17 mouse cellular contexts compared by ENCODE assay signal in the genomic region with DNA sequence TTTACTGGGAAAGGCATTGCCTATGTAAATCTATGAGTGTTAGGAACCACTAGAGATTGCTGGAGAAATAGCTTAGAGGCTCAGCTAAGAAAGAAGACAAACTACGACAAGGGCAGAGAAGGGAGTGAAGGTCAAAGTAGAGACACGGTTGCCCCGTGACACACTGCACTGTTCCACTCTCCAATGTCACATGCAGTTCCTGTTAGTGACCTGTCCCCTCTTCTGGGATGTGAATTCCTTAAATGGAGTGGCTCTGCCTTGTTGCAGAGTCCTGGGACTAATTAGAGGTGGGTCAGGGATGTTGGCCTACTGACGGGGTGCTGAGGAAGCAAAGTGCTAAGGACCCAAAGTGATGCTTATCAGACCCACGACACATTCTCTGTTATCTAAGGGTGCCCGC. TPM values are rescaled to one million over a fixed set of nuclear protein-coding genes. Genes with fewer than 3 reads are reported as not detected.
DNase-seq lines count a peak whose midpoint lies in the region; ATAC-seq and TF ChIP-seq lines count a peak whose summit lies in the region.
"Had no signal": no experiment of that assay in that cellular context is flagged by ENCODE, and none has a peak within 500 bp of the region (broad histone marks: within the 10 kb centered on the region; RNA-seq: fewer than 3 reads in every experiment).

No protein-coding gene starts in this region.

- no peaks in the 10 kb centered on the region for H3K27me3 ChIP-seq in intestine, embryonic 16.5 days (replicated peaks; ENCODE audit: control insufficient read depth, insufficient read depth, low read length)
- H3K27me3 ChIP-seq in intestine, postnatal 0 days (replicated peaks; ENCODE audit: control insufficient read depth, insufficient read depth, low read length): no peaks in the 10 kb centered on the region
- no peaks in the 10 kb centered on the region for H3K27me3 ChIP-seq in embryonic facial prominence, embryonic 10.5 days (replicated peaks; ENCODE audit: low read depth, poor library complexity, severe bottlenecking)
- no peaks in the 10 kb centered on the region for H3K27me3 ChIP-seq in hindbrain, embryonic 13.5 days
- no peaks in the 10 kb centered on the region for H3K27me3 ChIP-seq in midbrain, embryonic 13.5 days
- no peaks in the 10 kb centered on the region for H3K27me3 ChIP-seq in kidney, adult 2 months (replicated peaks; ENCODE audit: control insufficient read depth, insufficient read depth, low read length)
- H3K27me3 ChIP-seq: forebrain, embryonic 13.5 days; heart, embryonic 13.5 days; limb, embryonic 12.5 days; stomach, embryonic 15.5 days had no signal

- no peak overlapping the region for H3K27ac ChIP-seq in intestine, embryonic 16.5 days (ENCODE audit: low read length)
- no peak overlapping the region for H3K27ac ChIP-seq in intestine, postnatal 0 days (ENCODE audit: low read depth, low read length)
- H3K27ac ChIP-seq in embryonic facial prominence, embryonic 10.5 days (replicated peaks): peak overlapping the region; percentile 82
- peak overlapping the region; percentile 81 for H3K27ac ChIP-seq in hindbrain, embryonic 13.5 days
- 0 out of 2 replicates have a peak overlapping the region, but pooled peaks have one; percentile 4 for H3K27ac ChIP-seq in midbrain, embryonic 13.5 days
- H3K27ac ChIP-seq in kidney, adult 2 months (ENCODE audit: insufficient read depth, low read depth, low read length): no peak overlapping the region
- H3K27ac ChIP-seq: forebrain, embryonic 13.5 days; stomach, embryonic 15.5 days had no signal

- no peak for TF ChIP-seq POLR2A in kidney, adult 2 months (IDR thresholded peaks at IDR 0.05; ENCODE audit: low read depth, low read length)

- peak; percentile 31; the same call in 1 of the 2 replicates for ATAC-seq in intestine, embryonic 16.5 days
- no peak for ATAC-seq in intestine, postnatal 0 days
- no peak; the same call in 1 of the 2 replicates for ATAC-seq in hindbrain, embryonic 13.5 days (ENCODE audit: low FRiP score)
- peak; percentile 24; the same call in 1 of the 2 replicates for ATAC-seq in midbrain, embryonic 13.5 days

- peaks cover 29% of the 10 kb centered on the region for H3K4me1 ChIP-seq in intestine, embryonic 16.5 days (ENCODE audit: control insufficient read depth, insufficient read depth, low read length)
- H3K4me1 ChIP-seq in intestine, postnatal 0 days (replicated peaks; ENCODE audit: control insufficient read depth, insufficient read depth, low read length): peaks cover 6% of the 10 kb centered on the region; the same call in 1 of the 2 replicates
- peaks cover 26% of the 10 kb centered on the region for H3K4me1 ChIP-seq in embryonic facial prominence, embryonic 10.5 days
- peaks cover 31% of the 10 kb centered on the region for H3K4me1 ChIP-seq in hindbrain, embryonic 13.5 days (replicated peaks)
- peaks cover 32% of the 10 kb centered on the region for H3K4me1 ChIP-seq in midbrain, embryonic 13.5 days (replicated peaks)
- H3K4me1 ChIP-seq in kidney, adult 2 months (ENCODE audit: control insufficient read depth, insufficient read depth, low read length): peaks cover 21% of the 10 kb centered on the region
- H3K4me1 ChIP-seq: stomach, embryonic 15.5 days had no signal

- H3K4me3 ChIP-seq in intestine, embryonic 16.5 days (ENCODE audit: low read length): no peak overlapping the region
- no peak overlapping the region for H3K4me3 ChIP-seq in intestine, postnatal 0 days (ENCODE audit: low read depth, low read length)
- no peak overlapping the region for H3K4me3 ChIP-seq in embryonic facial prominence, embryonic 10.5 days
- H3K4me3 ChIP-seq in hindbrain, embryonic 13.5 days: no peak overlapping the region
- H3K4me3 ChIP-seq in midbrain, embryonic 13.5 days (replicated peaks): no peak overlapping the region
- H3K4me3 ChIP-seq in kidney, adult 2 months (ENCODE audit: insufficient read depth, low read depth, low read length): no peak overlapping the region
- H3K4me3 ChIP-seq: forebrain, embryonic 13.5 days; heart, embryonic 13.5 days; limb, embryonic 12.5 days; stomach, embryonic 15.5 days had no signal

- TF ChIP-seq CTCF in intestine, postnatal 0 days (IDR thresholded peaks at IDR 0.05; ENCODE audit: low read depth): no peak
- no peak for TF ChIP-seq CTCF in kidney, adult 2 months (conservative IDR thresholded peaks at IDR 0.05; ENCODE audit: insufficient read depth, insufficient read length, low read depth, low read length)

- DNase-seq in embryonic facial prominence, embryonic 10.5 days (ENCODE audit: low spot score): no peak
- no peak for DNase-seq in adrenal gland, postnatal 25 days
- no peak for DNase-seq in gastrocnemius, postnatal 10 days
- no peak for DNase-seq in kidney, adult 2 months
- DNase-seq: cerebellum, postnatal 25 days; kidney, adult 18-20 months; right cerebral cortex, postnatal 4 days; thymus, postnatal 25 days had no signal

- no peaks in the 10 kb centered on the region for H3K9me3 ChIP-seq in intestine, embryonic 16.5 days (ENCODE audit: control insufficient read depth, low read length)
- no peaks in the 10 kb centered on the region for H3K9me3 ChIP-seq in intestine, postnatal 0 days (ENCODE audit: control insufficient read depth)
- no peaks in the 10 kb centered on the region for H3K9me3 ChIP-seq in embryonic facial prominence, embryonic 10.5 days
- no peaks in the 10 kb centered on the region for H3K9me3 ChIP-seq in hindbrain, embryonic 13.5 days
- H3K9me3 ChIP-seq in midbrain, embryonic 13.5 days: no peaks in the 10 kb centered on the region
- H3K9me3 ChIP-seq: forebrain, embryonic 13.5 days; heart, embryonic 13.5 days; limb, embryonic 12.5 days; stomach, embryonic 15.5 days had no signal

- 58% methylated on average over 6 of the region's 6 CpGs for WGBS in intestine, embryonic 16.5 days
- 34% methylated on average over 6 of the region's 6 CpGs for WGBS in intestine, postnatal 0 days
- WGBS in embryonic facial prominence, embryonic 10.5 days: 68% methylated on average over 6 of the region's 6 CpGs
- WGBS in hindbrain, embryonic 13.5 days: 77% methylated on average over 6 of the region's 6 CpGs
- 88% methylated on average over 6 of the region's 6 CpGs for WGBS in midbrain, embryonic 13.5 days
- 42% methylated on average over 6 of the region's 6 CpGs for WGBS in kidney, adult 2 months

- H3K36me3 ChIP-seq in intestine, embryonic 16.5 days (ENCODE audit: control insufficient read depth, insufficient read depth, low read length): no peaks in the 10 kb centered on the region
- no peaks in the 10 kb centered on the region for H3K36me3 ChIP-seq in intestine, postnatal 0 days (ENCODE audit: control insufficient read depth, insufficient read depth)
- H3K36me3 ChIP-seq in embryonic facial prominence, embryonic 10.5 days (replicated peaks): no peaks in the 10 kb centered on the region
- no peaks in the 10 kb centered on the region for H3K36me3 ChIP-seq in hindbrain, embryonic 13.5 days
- H3K36me3 ChIP-seq in midbrain, embryonic 13.5 days: no peaks in the 10 kb centered on the region
- no peaks in the 10 kb centered on the region for H3K36me3 ChIP-seq in kidney, adult 2 months (ENCODE audit: control insufficient read depth, insufficient read depth, low read length)
- H3K36me3 ChIP-seq: heart, embryonic 13.5 days; limb, embryonic 12.5 days; stomach, embryonic 15.5 days had no signal

- no peak overlapping the region for H3K9ac ChIP-seq in intestine, embryonic 16.5 days (ENCODE audit: low read depth, low read length)
- H3K9ac ChIP-seq in intestine, postnatal 0 days (ENCODE audit: low read depth, low read length): no peak overlapping the region
- no peak overlapping the region for H3K9ac ChIP-seq in hindbrain, embryonic 13.5 days
- no peak overlapping the region for H3K9ac ChIP-seq in midbrain, embryonic 13.5 days (replicated peaks)
- H3K9ac ChIP-seq: forebrain, embryonic 13.5 days; heart, embryonic 13.5 days; limb, embryonic 12.5 days; stomach, embryonic 15.5 days had no signal

- no peak overlapping the region for H3K4me2 ChIP-seq in intestine, embryonic 16.5 days (ENCODE audit: low read depth, low read length)
- no peak overlapping the region for H3K4me2 ChIP-seq in intestine, postnatal 0 days (replicated peaks; ENCODE audit: low read depth)
- no peak overlapping the region for H3K4me2 ChIP-seq in hindbrain, embryonic 13.5 days
- H3K4me2 ChIP-seq in midbrain, embryonic 13.5 days (replicated peaks): no peak overlapping the region
- H3K4me2 ChIP-seq: forebrain, embryonic 13.5 days; heart, embryonic 13.5 days; limb, embryonic 12.5 days; stomach, embryonic 15.5 days had no signal

RNA-seq across cellular contexts. Expression of a gene that starts 5.2 kb away (rescaled TPM):
- polyA plus RNA-seq in intestine, embryonic 16.5 days (2015; fragmentation: Nextera tagmentation; extraction: Ambion mirVana): 21.5 and 25.5 TPM in 2 replicates
- polyA plus RNA-seq in intestine, postnatal 0 days (2015; fragmentation: Nextera tagmentation; extraction: Ambion mirVana): 6.3 and 6.6 TPM in 2 replicates
- polyA plus RNA-seq in embryonic facial prominence, embryonic 10.5 days (2016; fragmentation: Nextera tagmentation; extraction: Ambion mirVana): 18.1 and 20.4 TPM in 2 replicates
- polyA plus RNA-seq in hindbrain, embryonic 13.5 days (2015; fragmentation: Nextera tagmentation; extraction: Ambion mirVana): 22.5 and 22.8 TPM in 2 replicates
- 21.7 and 21.8 TPM in 2 replicates for polyA plus RNA-seq in midbrain, embryonic 13.5 days (2015; fragmentation: Nextera tagmentation; extraction: Ambion mirVana)
- total RNA-seq in adrenal gland, postnatal 25 days (2021): 573 and 601 TPM in 2 replicates
- total RNA-seq in gastrocnemius, postnatal 10 days (2021): 100 to 1,000 TPM; 110 to 114 TPM
- 56.6 and 60.7 TPM in 2 replicates for polyA plus RNA-seq in kidney, adult 2 months (2012; rRNA removed)

RNA-seq across cellular contexts. Expression of a gene that starts 58.7 kb away (rescaled TPM):
- 0.18 TPM in 1 of 2 replicates, not detected in the other for polyA plus RNA-seq in intestine, embryonic 16.5 days (2015; fragmentation: Nextera tagmentation; extraction: Ambion mirVana)
- polyA plus RNA-seq in intestine, postnatal 0 days (2015; fragmentation: Nextera tagmentation; extraction: Ambion mirVana): not detected in 2 replicates
- not detected in 2 replicates for polyA plus RNA-seq in embryonic facial prominence, embryonic 10.5 days (2016; fragmentation: Nextera tagmentation; extraction: Ambion mirVana)
- polyA plus RNA-seq in hindbrain, embryonic 13.5 days (2015; fragmentation: Nextera tagmentation; extraction: Ambion mirVana): 0.45 and 0.75 TPM in 2 replicates
- 0.30 and 0.83 TPM in 2 replicates for polyA plus RNA-seq in midbrain, embryonic 13.5 days (2015; fragmentation: Nextera tagmentation; extraction: Ambion mirVana)
- 0.67 and 1.2 TPM in 2 replicates for total RNA-seq in adrenal gland, postnatal 25 days (2021)
- 1 to 10 TPM in 1 of 2 experiments, under 1 TPM in 1; 0.79 to 1.3 TPM for total RNA-seq in gastrocnemius, postnatal 10 days (2021)
- 0.04 and 0.09 TPM in 2 replicates for polyA plus RNA-seq in kidney, adult 2 months (2012; rRNA removed)
- total RNA-seq: MEL had no signal
- polyA plus RNA-seq: heart, embryonic 13.5 days; limb, embryonic 12.5 days; stomach, embryonic 15.5 days had no signal

Comparison
In these comparisons a context has a peak if more than half of its experiments do, and no peak if none do; other contexts are left out.
1. ATAC-seq: peak in intestine, embryonic 16.5 days (single experiment) and midbrain, embryonic 13.5 days (single experiment); none in intestine, postnatal 0 days (single experiment) and hindbrain, embryonic 13.5 days (single experiment).
2. H3K27ac ChIP-seq: peak in embryonic facial prominence, embryonic 10.5 days (single experiment), hindbrain, embryonic 13.5 days (single experiment) and midbrain, embryonic 13.5 days (single experiment); none in intestine, embryonic 16.5 days (single experiment), intestine, postnatal 0 days (single experiment) and kidney, adult 2 months (single experiment).